Mouse (Mus musculus): ENCODE results near the gene Fbxo40. TPM values are rescaled to one million over a fixed set of nuclear protein-coding genes. Genes with fewer than 3 reads are reported as not detected.

Gene Fbxo40
- total RNA-seq, 2 experiments from 2014 or later, result 173 to 190 TPM

DNA sequence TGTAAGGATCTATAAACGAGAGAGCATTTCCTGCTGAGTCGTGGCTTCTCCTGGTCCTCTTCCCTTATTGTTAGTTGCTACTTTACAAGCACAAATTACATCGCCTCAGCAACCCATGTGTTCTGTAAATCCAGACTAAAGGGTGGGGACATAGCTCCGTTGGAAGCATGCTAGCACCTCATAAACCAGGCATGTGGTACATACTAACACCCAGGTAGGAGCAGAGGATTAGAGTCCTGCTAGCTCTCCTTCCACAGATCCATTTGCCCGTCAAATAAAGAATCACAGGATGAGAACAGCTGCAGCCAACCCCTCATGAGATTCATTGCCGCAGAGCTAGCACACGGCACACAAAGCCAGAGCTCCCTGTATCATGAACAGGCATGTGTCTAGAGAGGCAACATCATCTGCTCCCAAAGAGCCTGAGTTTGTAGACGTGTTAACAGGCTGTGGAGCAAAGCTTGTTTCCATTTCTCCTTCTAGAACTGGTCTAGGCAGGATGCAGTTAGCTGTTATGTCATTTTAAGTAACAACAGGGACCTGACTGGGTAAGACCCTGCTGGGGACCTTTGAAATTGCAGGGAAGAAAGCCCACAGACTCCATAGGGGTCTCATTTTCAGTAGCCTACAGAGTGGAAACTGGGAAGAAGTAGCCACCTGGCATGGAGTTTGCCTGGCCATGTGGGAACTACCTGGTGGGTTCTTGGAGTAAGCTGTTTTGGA lies 40.5 kb downstream of the Fbxo40 start:
- intact Hi-C loops (cut with DNase I), result loop anchor here (5.0 kb wide), 1 partner anchor 38 kb away; no protein-coding TSS in a partner anchor
- DNase-seq (ENCODE audit: low spot score), result no peak

- intact Hi-C loops (cut with DNase I), result loop anchor here (5.0 kb wide), 1 partner anchor 40 kb away; no protein-coding TSS in a partner anchor
- no peak for DNase-seq (ENCODE audit: low spot score)
Measured at GRCm38 (mm10) chr16:36947646-36948197, 42.5 kb downstream of the Fbxo40 start.

GRCm38 (mm10) chr16:36946459-36947159 lies 43.7 kb downstream of the Fbxo40 start:
- no peak for DNase-seq (ENCODE audit: low spot score)
- intact Hi-C loops (cut with DNase I), result loop anchor here (5.0 kb wide), 1 partner anchor 41 kb away; no protein-coding TSS in a partner anchor

DNA sequence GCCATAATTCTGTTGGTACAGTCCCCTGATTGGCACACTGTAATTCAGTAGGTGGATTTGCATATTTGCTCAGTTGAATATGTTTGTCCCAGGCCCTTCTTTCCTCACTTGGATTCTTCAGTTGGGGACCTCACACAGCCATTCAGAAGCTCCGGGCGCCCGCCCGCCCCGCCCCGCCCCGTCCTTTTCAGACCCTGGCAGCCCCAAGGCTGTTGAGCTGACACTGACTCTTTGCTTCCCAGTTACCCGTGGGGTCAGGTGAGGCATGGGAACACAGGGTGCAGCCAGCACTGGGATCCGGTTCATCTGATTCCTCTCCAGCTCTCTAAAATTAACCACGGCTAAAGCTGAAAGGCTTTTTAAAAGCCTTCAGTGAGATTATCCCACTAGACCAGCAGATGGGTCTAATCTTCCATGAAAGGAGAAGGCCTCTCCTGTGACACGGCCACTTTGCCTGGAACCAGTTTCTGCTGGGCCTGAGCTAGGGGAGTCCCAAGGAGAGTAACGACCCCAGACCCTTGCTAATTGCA lies 45.3 kb downstream of the Fbxo40 start:
- DNase-seq (ENCODE audit: low spot score), result peak; percentile 37
- intact Hi-C loops (cut with DNase I), result loop anchor here (5.0 kb wide), 1 partner anchor 42 kb away; no protein-coding TSS in a partner anchor

GRCm38 (mm10) chr16:36943591-36943990 lies 46.7 kb downstream of the Fbxo40 start:
- DNase-seq (ENCODE audit: low spot score), result no peak
- intact Hi-C loops (cut with DNase I), result no loop called here

DNA sequence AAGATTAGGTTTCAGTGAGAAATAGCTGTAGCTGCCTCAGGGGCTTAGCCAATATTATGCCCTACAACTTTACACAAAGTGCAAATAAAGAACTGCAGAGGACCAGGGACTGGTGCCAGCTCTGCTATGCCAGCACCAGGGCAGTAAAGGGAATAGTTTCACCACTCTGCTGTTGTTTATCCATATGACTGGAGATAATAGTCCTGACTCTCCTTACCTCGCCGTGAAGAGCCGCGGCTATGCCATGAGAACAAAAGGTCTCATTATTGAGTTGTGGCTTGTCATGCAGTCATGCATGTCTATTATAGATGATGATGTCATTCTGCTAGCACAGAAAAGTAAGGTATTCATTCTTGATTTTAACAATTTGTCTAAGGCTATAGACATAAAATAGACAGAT lies 48.4 kb downstream of the Fbxo40 start:
- intact Hi-C loops (cut with DNase I), result loop anchor here (2.0 kb wide), 1 partner anchor 71 kb away; no protein-coding TSS in a partner anchor
- DNase-seq (ENCODE audit: low spot score), result no peak

- intact Hi-C loops (cut with DNase I), result loop anchor here (2.0 kb wide), 1 partner anchor 72 kb away; no protein-coding TSS in a partner anchor
- peak; percentile 19 for DNase-seq (ENCODE audit: low spot score)
Measured at GRCm38 (mm10) chr16:36941137-36941727, 49.0 kb downstream of the Fbxo40 start.

DNA sequence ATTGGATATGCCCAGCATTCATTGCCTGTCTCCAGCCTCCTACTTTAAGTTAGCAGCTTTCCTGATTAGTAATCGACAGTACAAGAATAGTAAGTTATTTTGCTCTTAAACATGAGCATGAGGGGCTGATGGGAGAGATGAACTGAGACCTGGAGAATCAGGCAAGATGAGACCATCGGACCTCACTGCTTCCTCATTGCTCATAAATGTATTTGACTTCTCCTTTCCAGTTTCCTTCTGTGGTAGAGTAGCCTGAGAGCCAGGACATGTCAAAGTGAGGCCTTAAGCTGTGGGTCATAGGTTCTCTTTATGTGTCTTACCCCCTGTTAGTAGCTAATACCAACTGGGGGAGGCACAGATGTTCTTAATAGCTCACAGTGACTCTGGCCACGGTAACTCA lies 54.5 kb downstream of the Fbxo40 start:
- no peak for DNase-seq (ENCODE audit: low spot score)
- intact Hi-C loops (cut with DNase I), result no loop called here

DNA sequence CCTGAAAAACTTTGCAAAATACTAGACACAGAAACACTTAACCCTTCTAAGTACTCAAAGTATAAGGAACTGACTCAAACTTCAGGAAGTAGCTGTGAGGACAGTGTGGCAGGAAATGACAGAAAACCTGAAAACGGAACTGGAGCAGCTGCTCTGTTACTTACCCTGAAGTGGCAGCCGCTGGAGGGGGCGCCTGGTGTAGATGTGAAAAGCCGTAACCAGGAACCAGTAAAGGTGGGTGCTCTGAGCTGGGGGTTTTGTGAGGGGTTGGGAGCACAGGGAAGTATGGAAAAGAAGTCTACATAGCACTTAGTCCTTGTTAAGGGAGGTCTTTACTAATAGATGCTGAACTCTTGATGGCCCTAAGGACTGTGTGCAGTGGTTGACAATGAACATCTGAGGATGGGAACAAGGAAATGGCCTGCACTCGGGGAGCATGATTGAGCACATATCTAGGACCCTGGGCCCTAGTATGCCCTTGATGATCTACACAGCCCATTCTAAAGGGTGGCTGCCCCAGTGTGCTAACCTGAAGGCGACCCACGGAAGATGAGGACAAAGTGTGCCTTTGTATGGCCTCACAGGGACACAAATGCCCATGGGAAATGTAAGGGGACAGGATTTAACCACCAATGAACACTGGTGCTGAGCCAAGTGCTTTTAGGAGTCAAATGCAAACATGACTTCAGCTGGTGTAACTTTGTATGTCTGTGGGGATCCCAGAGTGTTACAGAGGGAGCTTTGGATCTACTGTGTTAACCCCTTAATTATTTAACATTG lies 55.2 kb downstream of the Fbxo40 start, which contains the start of gene Hcls1:
Gene Hcls1, plus strand, starts transcription at position 143 of the 780 bp plus-strand sequence.
- intact Hi-C loops (cut with DNase I), result no loop called here
- no peak for DNase-seq (ENCODE audit: low spot score)

- intact Hi-C loops (cut with DNase I), result no loop called here
- no peak for DNase-seq (ENCODE audit: low spot score)
Measured at GRCm38 (mm10) chr16:36934131-36934840, 56.0 kb downstream of the Fbxo40 start.

DNA sequence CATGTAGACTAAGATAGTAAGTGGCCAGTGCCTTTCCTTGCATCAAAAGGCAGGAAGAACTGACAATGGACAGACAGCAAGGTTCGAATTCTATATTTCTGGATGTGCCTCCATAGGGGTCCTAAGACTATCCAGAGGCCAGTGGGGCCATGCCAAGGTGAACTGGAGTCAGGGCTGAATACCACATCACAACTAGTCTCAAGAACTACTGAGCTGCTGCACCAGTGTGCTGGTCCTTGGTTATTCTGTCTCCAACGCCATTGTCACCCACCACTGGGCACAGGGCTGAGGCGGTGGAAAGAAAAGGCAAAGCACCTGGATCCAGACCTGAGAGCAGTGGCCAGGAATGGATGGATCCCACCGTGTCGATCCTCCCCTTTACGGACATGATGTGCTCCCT lies 57.7 kb downstream of the Fbxo40 start:
- no peak for DNase-seq (ENCODE audit: low spot score)
- intact Hi-C loops (cut with DNase I), result no loop called here

DNA sequence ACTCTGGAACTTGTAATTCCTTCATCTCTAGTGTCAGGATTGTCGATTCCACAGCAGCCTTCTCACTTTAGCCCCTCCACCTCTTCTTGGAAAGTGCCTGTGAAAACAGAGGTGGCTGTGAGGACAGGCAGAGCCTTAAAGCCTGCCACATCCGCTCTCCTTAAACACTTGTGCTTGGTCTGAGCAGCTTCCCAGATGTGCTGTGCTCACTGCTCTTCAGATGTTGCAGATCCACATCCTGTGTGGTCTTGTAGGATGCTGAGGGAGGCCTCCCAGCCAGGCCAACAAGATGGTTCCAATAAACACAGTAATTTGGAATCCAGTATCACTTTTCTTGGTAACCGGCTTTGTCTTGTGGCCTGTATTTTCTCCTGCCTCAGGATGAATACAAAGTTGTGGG lies 58.3 kb downstream of the Fbxo40 start:
- DNase-seq (ENCODE audit: low spot score), result no peak
- intact Hi-C loops (cut with DNase I), result no loop called here

GRCm38 (mm10) chr16:36931381-36931780 lies 58.9 kb downstream of the Fbxo40 start:
- DNase-seq (ENCODE audit: low spot score), result no peak
- intact Hi-C loops (cut with DNase I), result no loop called here

DNA sequence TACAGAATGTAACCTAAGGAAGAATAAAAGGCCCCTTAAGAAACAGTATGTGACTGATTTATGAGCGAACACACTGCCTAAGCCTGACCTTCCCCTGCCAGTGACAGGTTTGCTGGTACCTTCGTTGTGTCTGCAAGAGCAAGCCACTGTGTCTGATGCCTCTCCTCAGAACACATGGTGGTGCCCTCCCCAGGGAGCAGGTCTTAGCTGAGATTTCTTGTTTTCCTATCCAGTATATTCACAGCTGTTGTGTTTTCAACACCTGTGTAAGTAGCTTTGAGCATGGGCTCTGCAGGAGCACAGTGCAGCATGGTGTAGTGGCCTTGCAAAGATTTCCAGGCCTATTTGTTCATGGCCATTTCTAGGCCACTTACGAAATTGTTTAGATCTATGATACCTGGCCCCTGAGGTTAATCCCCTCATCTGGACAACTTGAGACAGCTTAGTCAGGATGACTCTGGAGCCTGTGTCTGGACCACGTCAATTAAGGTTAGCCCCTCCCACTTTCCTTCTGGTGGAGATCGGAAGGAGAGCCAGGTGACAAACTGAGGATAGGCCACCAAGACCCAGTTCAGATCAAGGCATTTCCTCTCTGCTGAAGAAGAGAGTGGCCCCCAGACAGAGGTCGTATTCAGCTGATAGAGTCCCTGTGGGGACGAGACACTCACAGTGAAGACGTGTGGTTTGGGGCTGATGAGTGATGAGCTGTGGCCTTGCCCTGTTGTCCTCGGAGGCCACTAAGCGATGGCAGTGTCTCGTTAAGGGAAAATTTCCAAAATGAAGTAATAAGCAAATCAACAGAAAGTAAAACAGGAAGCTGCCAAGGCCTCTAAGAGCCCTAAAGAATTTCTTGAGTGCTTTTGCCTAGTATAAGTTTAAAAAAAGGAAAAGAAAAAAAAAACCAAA lies 59.8 kb downstream of the Fbxo40 start:
- no peak for DNase-seq (ENCODE audit: low spot score)
- intact Hi-C loops (cut with DNase I), result no loop called here

- intact Hi-C loops (cut with DNase I), result no loop called here
- DNase-seq (ENCODE audit: low spot score), result no peak
Measured at GRCm38 (mm10) chr16:36929216-36929615, 61.1 kb downstream of the Fbxo40 start.

DNA sequence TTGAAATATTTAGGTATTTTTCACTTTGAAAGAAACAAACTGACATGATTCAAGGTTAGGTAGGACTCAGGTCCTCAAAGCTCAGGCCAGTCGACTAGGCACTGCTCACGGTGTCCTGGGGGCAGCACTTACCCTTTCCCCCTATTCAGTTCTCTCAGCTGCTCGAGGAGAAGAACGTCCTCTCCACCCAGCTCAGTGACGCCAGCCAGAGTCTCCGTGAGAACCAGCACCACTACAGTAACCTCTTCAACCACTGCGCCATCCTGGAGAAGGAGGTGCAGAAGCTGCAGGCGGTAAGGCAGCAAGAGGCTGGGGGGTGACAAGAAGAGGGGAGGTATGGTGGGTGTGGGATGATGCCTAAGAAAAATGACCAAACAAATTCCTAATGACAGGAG lies 62.2 kb downstream of the Fbxo40 start:
- no peak for DNase-seq (ENCODE audit: low spot score)
- intact Hi-C loops (cut with DNase I), result no loop called here

- no peak for DNase-seq (ENCODE audit: low spot score)
Measured at GRCm38 (mm10) chr16:36927495-36928105, 62.7 kb downstream of the Fbxo40 start.

More at GRCm38 (mm10) chr16:36927495-36928105, 62.7 kb downstream of the Fbxo40 start:
- intact Hi-C loops (cut with DNase I), result no loop called here
